Mouse (Mus musculus): Measurements from ENCODE around the gene Hyal1. TPM values are rescaled to one million over a fixed set of nuclear protein-coding genes. Genes with fewer than 3 reads are reported as not detected.

Gene Hyal1
- polyA plus RNA-seq, 1 experiment: 5.6 TPM

- no peak for TF ChIP-seq POLR2A (IDR thresholded peaks at IDR 0.05; ENCODE audit: borderline replicate concordance, extremely low read depth, insufficient read depth, insufficient read length, poor library complexity, severe bottlenecking)
- TF ChIP-seq CTCF (IDR thresholded peaks at IDR 0.05; ENCODE audit: borderline replicate concordance, extremely low read depth, insufficient read depth, insufficient read length): no peak
These were observed 34.9 kb downstream of the Hyal1 start for GRCm38 (mm10) chr9:107611456-107612190.

GRCm38 (mm10) chr9:107612191-107612944 lies 35.6 kb downstream of the Hyal1 start:
- peak; percentile 99 for DNase-seq (ENCODE audit: low read depth)
- TF ChIP-seq CTCF (IDR thresholded peaks at IDR 0.05; ENCODE audit: borderline replicate concordance, extremely low read depth, insufficient read depth, insufficient read length) (peak; percentile 97), POLR2A (IDR thresholded peaks at IDR 0.05; ENCODE audit: borderline replicate concordance, extremely low read depth, insufficient read depth, insufficient read length, poor library complexity, severe bottlenecking) (peak; percentile 58; the same call in 1 of the 2 replicates)

More at GRCm38 (mm10) chr9:107611456-107612190, 34.9 kb downstream of the Hyal1 start:
- peak; percentile 40 for DNase-seq (ENCODE audit: low read depth)

- peak; percentile 22; the same call in 1 of the 2 replicates for TF ChIP-seq CTCF (IDR thresholded peaks at IDR 0.05; ENCODE audit: borderline replicate concordance, extremely low read depth, insufficient read depth, insufficient read length)
- TF ChIP-seq POLR2A (IDR thresholded peaks at IDR 0.05; ENCODE audit: borderline replicate concordance, extremely low read depth, insufficient read depth, insufficient read length, poor library complexity, severe bottlenecking): no peak
- DNase-seq (ENCODE audit: low read depth): peak; percentile 73
These were observed 36.3 kb downstream of the Hyal1 start for GRCm38 (mm10) chr9:107612945-107613569.

GRCm38 (mm10) chr9:107615035-107615434 lies 38.3 kb downstream of the Hyal1 start:
- no peak for DNase-seq (ENCODE audit: low read depth)
- TF ChIP-seq CTCF (IDR thresholded peaks at IDR 0.05; ENCODE audit: borderline replicate concordance, extremely low read depth, insufficient read depth, insufficient read length) (no peak), POLR2A (IDR thresholded peaks at IDR 0.05; ENCODE audit: borderline replicate concordance, extremely low read depth, insufficient read depth, insufficient read length, poor library complexity, severe bottlenecking) (no peak)

GRCm38 (mm10) chr9:107617461-107617860 lies 40.7 kb downstream of the Hyal1 start:
- TF ChIP-seq CTCF (IDR thresholded peaks at IDR 0.05; ENCODE audit: borderline replicate concordance, extremely low read depth, insufficient read depth, insufficient read length) (no peak), POLR2A (IDR thresholded peaks at IDR 0.05; ENCODE audit: borderline replicate concordance, extremely low read depth, insufficient read depth, insufficient read length, poor library complexity, severe bottlenecking) (no peak)
- DNase-seq (ENCODE audit: low read depth): no peak

- no peak for DNase-seq (ENCODE audit: low read depth)
- TF ChIP-seq CTCF (IDR thresholded peaks at IDR 0.05; ENCODE audit: borderline replicate concordance, extremely low read depth, insufficient read depth, insufficient read length) (no peak), POLR2A (IDR thresholded peaks at IDR 0.05; ENCODE audit: borderline replicate concordance, extremely low read depth, insufficient read depth, insufficient read length, poor library complexity, severe bottlenecking) (no peak)
These were observed 41.4 kb downstream of the Hyal1 start for GRCm38 (mm10) chr9:107618098-107618497.

GRCm38 (mm10) chr9:107618778-107619545 lies 42.2 kb downstream of the Hyal1 start:
- TF ChIP-seq POLR2A (IDR thresholded peaks at IDR 0.05; ENCODE audit: borderline replicate concordance, extremely low read depth, insufficient read depth, insufficient read length, poor library complexity, severe bottlenecking): no peak
- no peak for TF ChIP-seq CTCF (IDR thresholded peaks at IDR 0.05; ENCODE audit: borderline replicate concordance, extremely low read depth, insufficient read depth, insufficient read length)
- peak; percentile 79 for DNase-seq (ENCODE audit: low read depth)

- TF ChIP-seq POLR2A (IDR thresholded peaks at IDR 0.05; ENCODE audit: borderline replicate concordance, extremely low read depth, insufficient read depth, insufficient read length, poor library complexity, severe bottlenecking): no peak
- no peak for TF ChIP-seq CTCF (IDR thresholded peaks at IDR 0.05; ENCODE audit: borderline replicate concordance, extremely low read depth, insufficient read depth, insufficient read length)
- no peak for DNase-seq (ENCODE audit: low read depth)
These were observed 42.8 kb downstream of the Hyal1 start for GRCm38 (mm10) chr9:107619546-107619879.

- no peak for DNase-seq (ENCODE audit: low read depth)
- no peak for TF ChIP-seq CTCF (IDR thresholded peaks at IDR 0.05; ENCODE audit: borderline replicate concordance, extremely low read depth, insufficient read depth, insufficient read length)
- TF ChIP-seq POLR2A (IDR thresholded peaks at IDR 0.05; ENCODE audit: borderline replicate concordance, extremely low read depth, insufficient read depth, insufficient read length, poor library complexity, severe bottlenecking): no peak
These were observed 44.2 kb downstream of the Hyal1 start for GRCm38 (mm10) chr9:107620954-107621353.

- no peak for DNase-seq (ENCODE audit: low read depth)
- TF ChIP-seq POLR2A (IDR thresholded peaks at IDR 0.05; ENCODE audit: borderline replicate concordance, extremely low read depth, insufficient read depth, insufficient read length, poor library complexity, severe bottlenecking) (no peak), CTCF (IDR thresholded peaks at IDR 0.05; ENCODE audit: borderline replicate concordance, extremely low read depth, insufficient read depth, insufficient read length) (no peak)
These were observed 47.8 kb downstream of the Hyal1 start for GRCm38 (mm10) chr9:107624539-107624938.
